Mouse (Mus musculus): ENCODE measurements around the gene Lamb3. TPM values are rescaled to one million over a fixed set of nuclear protein-coding genes. Genes with fewer than 3 reads are reported as not detected.

Lamb3 gene
- polyA plus RNA-seq, 1 experiment: 22.3 TPM

GRCm38 (mm10) chr1:193200640-193201382, 6.7 kb upstream of the Lamb3 start:
- DNase-seq (ENCODE audit: low spot score): no peak

- no peak for DNase-seq (ENCODE audit: low spot score)
Measured at GRCm38 (mm10) chr1:193201383-193201778, 6.1 kb upstream of the Lamb3 start, which contains the start of gene Traf3ip3. Gene Traf3ip3, minus strand, starts transcription at chr1:193201703.

- DNase-seq (ENCODE audit: low spot score): no peak
Measured at GRCm38 (mm10) chr1:193203821-193204220, 3.7 kb upstream of the Lamb3 start.

- no peak for DNase-seq (ENCODE audit: low spot score)
Measured at GRCm38 (mm10) chr1:193205431-193205830, 2.1 kb upstream of the Lamb3 start.

- DNase-seq (ENCODE audit: low spot score): no peak
Measured at GRCm38 (mm10) chr1:193208178-193208577, 679 bp downstream of the Lamb3 start.

GRCm38 (mm10) chr1:193211371-193211770, 3.9 kb downstream of the Lamb3 start:
- no peak for DNase-seq (ENCODE audit: low spot score)

- DNase-seq (ENCODE audit: low spot score): no peak
Measured at GRCm38 (mm10) chr1:193214053-193214452, 6.6 kb downstream of the Lamb3 start.

- no peak for DNase-seq (ENCODE audit: low spot score)
Measured at GRCm38 (mm10) chr1:193216000-193216399, 8.5 kb downstream of the Lamb3 start.

GRCm38 (mm10) chr1:193220408-193220807, 12.9 kb downstream of the Lamb3 start:
- DNase-seq (ENCODE audit: low spot score): no peak

GRCm38 (mm10) chr1:193225531-193225930, 18.0 kb downstream of the Lamb3 start:
- DNase-seq (ENCODE audit: low spot score): no peak

GRCm38 (mm10) chr1:193226114-193226513, 18.6 kb downstream of the Lamb3 start:
- DNase-seq (ENCODE audit: low spot score): no peak

GRCm38 (mm10) chr1:193226724-193227522, 19.4 kb downstream of the Lamb3 start:
- DNase-seq (ENCODE audit: low spot score): no peak

- DNase-seq (ENCODE audit: low spot score): no peak
Measured at GRCm38 (mm10) chr1:193227537-193227936, 20.0 kb downstream of the Lamb3 start.

GRCm38 (mm10) chr1:193229570-193229969, 22.1 kb downstream of the Lamb3 start:
- no peak for DNase-seq (ENCODE audit: low spot score)

- DNase-seq (ENCODE audit: low spot score): no peak
Measured at GRCm38 (mm10) chr1:193230531-193230930, 23.0 kb downstream of the Lamb3 start.

- DNase-seq (ENCODE audit: low spot score): no peak
Measured at GRCm38 (mm10) chr1:193230935-193231334, 23.4 kb downstream of the Lamb3 start.

GRCm38 (mm10) chr1:193232732-193233131, 25.2 kb downstream of the Lamb3 start:
- DNase-seq (ENCODE audit: low spot score): no peak

- DNase-seq (ENCODE audit: low spot score): no peak
Measured at GRCm38 (mm10) chr1:193234130-193234645, 26.7 kb downstream of the Lamb3 start.

GRCm38 (mm10) chr1:193234930-193235329, 27.4 kb downstream of the Lamb3 start:
- no peak for DNase-seq (ENCODE audit: low spot score)

- no peak for DNase-seq (ENCODE audit: low spot score)
Measured at GRCm38 (mm10) chr1:193238426-193238825, 30.9 kb downstream of the Lamb3 start.

- no peak for DNase-seq (ENCODE audit: low spot score)
Measured at GRCm38 (mm10) chr1:193241436-193241835, 33.9 kb downstream of the Lamb3 start.

GRCm38 (mm10) chr1:193242238-193242637, 34.7 kb downstream of the Lamb3 start:
- DNase-seq (ENCODE audit: low spot score): peak; percentile 24

- no peak for DNase-seq (ENCODE audit: low spot score)
Measured at GRCm38 (mm10) chr1:193242863-193243262, 35.4 kb downstream of the Lamb3 start.

Measured in urinary bladder, adult 2 months (tissue).